Mouse (Mus musculus) adipocyte (in vitro differentiated cells): ENCODE data around the gene Cacna1s.
A peak's percentile ranks its signal among the peaks of the same experiment; 100 is the strongest.

Experiments used
- DNase-seq: peaks from one replicate; pipeline ENCODE4 v3.0.0-alpha.2; 2016; ENCODE audit warnings: low spot score

The Cacna1s gene

GRCm38 (mm10) chr1:136118875-136119274, 66.3 kb downstream of the Cacna1s start:
- DNase-seq: peak; percentile 34

- no peak for DNase-seq
These were observed 67.2 kb downstream of the Cacna1s start for GRCm38 (mm10) chr1:136119571-136120262.

GRCm38 (mm10) chr1:136120263-136120603, 67.7 kb downstream of the Cacna1s start:
- DNase-seq: no peak

DNA sequence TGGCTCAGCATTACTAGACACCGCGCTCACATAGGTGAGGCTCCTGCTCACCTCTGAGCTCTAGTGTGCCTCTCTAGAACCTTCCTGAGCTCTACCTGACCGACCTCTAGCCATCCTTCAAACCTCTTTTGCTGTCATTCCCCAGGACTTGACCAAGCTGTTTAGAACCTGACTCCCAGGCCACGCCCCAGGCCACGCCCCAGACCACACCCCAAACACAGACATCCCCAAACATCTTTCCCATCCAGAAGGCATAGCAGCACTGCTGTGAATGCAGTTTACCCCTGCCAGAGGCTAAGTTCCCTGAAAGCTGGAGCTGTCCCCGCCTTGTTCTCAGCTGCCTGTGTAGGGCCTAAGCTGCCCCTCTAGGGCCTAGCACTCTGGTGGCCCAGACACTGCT, 68.2 kb downstream of the Cacna1s start:
- no peak for DNase-seq

DNA sequence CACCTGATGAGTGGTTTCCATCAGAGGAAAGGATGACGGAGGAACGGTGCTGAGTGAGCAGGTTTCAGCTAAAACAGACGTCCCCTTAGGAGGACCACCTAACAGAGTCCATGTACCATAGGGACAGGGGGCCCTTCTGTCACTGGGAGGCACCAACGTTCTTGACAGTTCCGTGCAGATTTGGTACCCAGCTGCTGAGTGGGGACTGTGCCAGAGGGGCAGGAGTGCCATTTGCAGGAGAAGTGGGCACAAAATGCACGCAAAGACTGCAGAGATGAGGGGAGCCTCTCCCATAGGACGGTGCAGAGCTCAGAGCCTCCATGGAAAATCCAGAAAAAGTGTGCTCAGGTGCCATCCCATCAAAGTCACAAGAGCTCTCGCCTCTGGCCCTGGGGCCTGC, 69.5 kb downstream of the Cacna1s start:
- no peak for DNase-seq

DNA sequence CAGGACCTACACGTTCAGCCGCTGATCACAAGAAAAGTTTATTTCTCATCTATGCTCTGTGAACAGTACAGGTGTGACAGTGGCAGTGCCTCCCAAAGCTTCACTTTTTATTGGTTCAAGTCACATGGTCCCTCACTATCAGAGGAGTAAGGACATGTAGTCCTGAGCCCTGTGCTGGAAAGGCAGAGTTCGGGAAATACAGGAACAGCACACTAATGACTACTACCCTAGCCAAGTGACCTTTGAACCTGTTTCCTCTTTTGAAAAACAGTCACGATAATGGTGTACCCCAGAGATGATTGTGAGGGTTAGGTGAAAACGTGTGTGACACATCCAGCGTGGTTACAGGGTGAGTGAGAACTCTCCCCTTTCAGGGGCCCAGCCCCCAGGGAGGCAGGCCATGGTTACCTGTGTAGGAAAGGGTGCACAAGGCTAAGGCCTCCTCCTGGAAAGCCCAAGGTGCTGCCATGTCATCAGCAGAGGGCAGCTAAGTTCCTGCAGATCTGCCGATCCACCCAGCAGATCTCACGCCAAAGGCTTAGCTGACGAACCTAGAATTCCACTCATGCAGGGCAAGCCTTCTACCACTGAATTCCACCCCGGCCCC, 73.7 kb downstream of the Cacna1s start:
- DNase-seq: no peak

- peak; percentile 86 for DNase-seq
These were observed 74.3 kb downstream of the Cacna1s start for GRCm38 (mm10) chr1:136126895-136127294.

DNA sequence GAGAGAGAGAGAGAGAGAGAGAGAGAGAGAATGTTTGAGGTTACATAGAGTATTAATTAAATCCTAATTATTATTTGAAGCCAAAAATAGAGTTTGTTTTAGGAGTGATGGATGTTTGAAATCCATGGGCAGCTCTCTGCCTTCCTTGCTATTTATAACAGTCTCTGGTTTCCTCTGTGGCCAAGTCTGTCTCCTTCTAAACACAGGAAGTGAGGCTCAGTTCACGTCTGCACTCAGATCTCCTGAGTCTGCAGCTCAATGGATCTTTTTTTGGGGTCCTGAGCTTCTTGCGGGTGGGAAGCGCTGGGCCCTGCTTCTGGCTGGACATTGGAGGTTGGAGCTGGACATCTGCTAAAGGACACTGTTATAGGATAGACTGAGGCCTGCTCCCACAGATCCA, 75.3 kb downstream of the Cacna1s start:
- DNase-seq: no peak

DNA sequence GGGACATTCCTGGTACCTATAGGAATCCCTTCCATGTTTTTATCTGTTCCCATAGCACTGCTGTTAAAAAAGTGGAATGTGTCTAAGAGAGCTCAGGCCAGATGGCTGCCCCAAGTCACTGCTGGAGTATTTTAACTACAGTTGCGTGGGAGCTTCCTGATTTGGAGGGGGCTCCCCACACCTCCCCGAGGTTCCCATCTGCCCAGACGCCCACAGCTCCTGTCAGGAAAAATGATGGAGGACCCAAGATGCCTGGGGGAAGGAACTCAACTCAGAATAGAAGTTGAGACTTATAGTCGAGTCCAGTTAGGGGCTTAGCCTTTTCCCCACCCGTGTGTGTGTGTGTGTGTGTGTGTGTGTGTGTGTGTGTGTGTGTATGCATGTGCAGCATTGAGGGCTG, 75.9 kb downstream of the Cacna1s start:
- DNase-seq: no peak

- no peak for DNase-seq
These were observed 76.5 kb downstream of the Cacna1s start for GRCm38 (mm10) chr1:136128944-136129589.

GRCm38 (mm10) chr1:136130107-136130506, 77.6 kb downstream of the Cacna1s start:
- no peak for DNase-seq

- DNase-seq: no peak
These were observed 78.5 kb downstream of the Cacna1s start, which contains the start of gene Kif21b for GRCm38 (mm10) chr1:136130951-136131558. TSS of gene Kif21b (plus strand) at chr1:136131389.

DNA sequence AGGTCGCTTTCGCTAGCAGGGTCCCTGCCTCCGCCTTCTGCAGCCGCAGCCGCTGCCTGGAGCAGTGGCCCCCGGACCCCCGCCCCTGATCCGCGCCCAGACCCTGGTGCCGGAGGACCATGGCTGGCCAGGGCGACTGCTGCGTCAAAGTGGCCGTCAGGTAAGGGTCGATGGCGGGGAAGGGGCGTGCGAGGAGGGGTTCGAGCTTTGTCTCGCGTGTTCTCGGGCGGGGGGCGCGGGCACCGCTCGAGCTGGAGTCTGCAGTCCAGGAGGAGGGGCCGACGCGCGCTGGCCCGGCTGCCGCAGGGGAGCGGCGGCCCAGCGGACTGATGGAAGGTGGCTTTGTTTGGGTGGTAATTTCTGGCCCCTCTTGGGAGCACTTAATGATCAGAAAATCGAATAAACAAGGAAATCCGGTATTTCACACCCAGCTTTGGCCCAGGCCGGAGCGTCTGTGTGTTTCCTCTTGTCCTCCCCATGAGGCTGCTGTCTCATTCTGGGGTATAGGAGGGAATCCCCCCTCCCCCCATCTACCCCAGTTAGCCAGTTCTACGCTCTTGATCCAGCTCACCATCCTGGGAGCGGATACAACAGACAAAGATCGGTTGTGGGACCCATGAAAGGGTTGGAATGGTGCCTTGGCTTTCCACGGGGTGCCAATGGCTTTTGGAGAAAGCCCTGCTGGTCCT, 79.2 kb downstream of the Cacna1s start:
- DNase-seq: no peak

GRCm38 (mm10) chr1:136132386-136133201, 80.0 kb downstream of the Cacna1s start:
- DNase-seq: no peak

GRCm38 (mm10) chr1:136133570-136134240, 81.2 kb downstream of the Cacna1s start:
- DNase-seq: no peak

DNA sequence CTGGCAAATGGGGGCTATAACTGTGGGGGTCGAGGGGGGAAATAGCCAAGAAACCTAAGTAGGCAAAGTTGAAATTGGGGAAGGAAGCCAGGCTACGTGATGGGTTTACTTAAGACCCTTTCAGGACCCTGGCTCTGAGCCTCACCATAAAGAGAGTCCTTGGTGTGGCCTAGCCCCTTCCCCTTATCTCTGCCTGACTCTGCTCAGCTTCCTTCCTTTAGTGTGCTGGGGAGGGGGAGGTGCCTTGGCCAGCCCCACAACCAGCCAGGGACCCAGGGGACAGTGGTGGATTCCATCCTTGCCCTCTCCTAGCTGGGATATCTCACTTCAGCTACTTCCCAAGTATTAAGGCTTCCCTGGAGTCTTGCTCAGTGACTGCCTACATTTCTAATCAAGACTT, 82.0 kb downstream of the Cacna1s start:
- no peak for DNase-seq

- peak; percentile 24 for DNase-seq
These were observed 82.5 kb downstream of the Cacna1s start for GRCm38 (mm10) chr1:136135046-136135445.

DNA sequence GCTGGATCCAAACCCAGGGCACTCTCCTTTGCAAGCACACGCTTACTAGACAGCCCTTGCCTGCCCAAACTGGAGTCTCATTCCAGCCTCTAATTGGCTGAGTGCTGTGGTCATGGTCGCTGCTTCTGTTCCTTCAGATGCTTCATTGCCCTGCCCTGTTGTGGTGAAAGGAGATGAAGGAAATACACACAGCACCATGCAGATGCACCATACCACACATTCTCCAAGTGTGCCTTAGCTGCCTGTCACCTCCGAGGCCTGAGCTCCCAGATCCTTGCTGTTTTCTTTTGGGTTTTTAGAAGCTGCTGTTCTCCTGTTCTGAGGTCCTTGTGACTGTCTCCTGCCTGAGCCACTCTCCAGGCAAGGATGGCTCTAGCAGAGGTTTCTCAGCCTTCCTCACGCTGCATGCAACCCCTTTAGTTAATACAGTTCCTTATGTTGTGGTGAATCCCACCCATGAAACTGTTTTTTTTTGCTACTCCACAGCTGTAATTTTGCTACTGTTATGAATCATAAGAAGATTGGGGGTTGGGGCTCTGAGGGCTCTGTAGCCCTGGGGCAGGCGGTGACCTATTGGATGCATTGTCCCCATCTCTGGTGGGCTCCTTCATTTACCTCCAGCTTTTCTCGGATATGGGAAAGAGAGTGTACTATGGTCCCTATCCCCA, 83.4 kb downstream of the Cacna1s start:
- DNase-seq: no peak

GRCm38 (mm10) chr1:136136547-136136946, 84.0 kb downstream of the Cacna1s start:
- DNase-seq: no peak

GRCm38 (mm10) chr1:136137071-136137531, 84.6 kb downstream of the Cacna1s start:
- DNase-seq: peak; percentile 22
